Mouse (Mus musculus): ENCODE data around the gene Phtf2.

DNA sequence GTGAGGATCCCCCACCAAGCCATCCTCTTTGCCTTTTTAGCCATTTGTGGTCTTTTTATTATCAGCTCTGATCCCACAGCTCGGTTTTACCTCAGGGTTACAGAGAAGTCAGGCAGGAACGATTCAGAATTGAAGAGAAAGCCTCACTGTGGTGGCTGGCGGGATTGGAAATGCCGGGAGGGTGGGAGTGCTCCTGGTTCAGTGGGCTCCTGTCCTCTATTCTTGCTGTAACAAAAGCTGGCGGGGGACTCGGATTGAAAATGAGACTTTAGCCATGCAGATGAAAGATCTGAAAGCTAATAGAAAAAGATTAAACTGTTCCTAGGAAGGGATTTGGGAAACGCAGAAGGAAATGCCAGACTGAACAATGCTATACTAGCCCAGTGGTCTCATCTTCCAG is 130.9 kb downstream of the Phtf2 start:
- TF ChIP-seq GATA1 (IDR thresholded peaks at IDR 0.05; ENCODE audit: borderline replicate concordance, low read length): no peak
- no peak for TF ChIP-seq FLI1 (IDR thresholded peaks at IDR 0.05; ENCODE audit: low read length)

Measured in megakaryocyte, embryonic 14.5 days (primary cell).